Mouse (Mus musculus): ENCODE measurements around the gene Pisd.
"Not testable (repeated sequence)": the region's sequence is repeated elsewhere in the genome, so short reads cannot be mapped to it uniquely, and the experiment has no call there.

Gene Pisd

GRCm38 (mm10) chr5:32785313-32785915 is at the start of gene Pisd:
TSS of gene Pisd (minus strand) at chr5:32785646.
- peak; percentile 98 for DNase-seq (ENCODE audit: low spot score in 2 of 2)

GRCm38 (mm10) chr5:32834497-32834896 is 49.1 kb upstream of the Pisd start:
- no peak for DNase-seq (ENCODE audit: low spot score in 2 of 2)

GRCm38 (mm10) chr5:32830054-32830453 is 44.6 kb upstream of the Pisd start:
- DNase-seq (ENCODE audit: low spot score in 2 of 2) = no peak

DNA sequence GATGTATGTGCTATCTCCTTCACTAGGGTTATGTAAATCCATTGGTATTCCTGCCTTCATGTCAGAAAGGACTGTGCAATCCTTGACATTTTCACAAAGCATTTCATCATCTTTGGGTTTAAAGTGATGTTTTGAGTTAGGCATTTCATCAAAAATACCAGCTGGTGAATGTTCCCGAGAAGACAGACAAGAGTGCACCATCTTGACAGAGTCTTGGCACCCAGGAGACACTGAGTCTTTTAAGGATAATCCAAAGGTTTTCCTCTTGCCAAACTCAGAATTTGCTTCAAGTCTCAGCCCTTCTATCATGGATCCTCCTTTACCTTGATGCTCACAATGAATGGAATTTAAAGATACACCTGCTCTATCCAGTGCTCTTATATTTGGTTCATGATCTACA is 43.3 kb upstream of the Pisd start:
- not testable (repeated sequence) for DNase-seq (ENCODE audit: low spot score in 2 of 2)

DNA sequence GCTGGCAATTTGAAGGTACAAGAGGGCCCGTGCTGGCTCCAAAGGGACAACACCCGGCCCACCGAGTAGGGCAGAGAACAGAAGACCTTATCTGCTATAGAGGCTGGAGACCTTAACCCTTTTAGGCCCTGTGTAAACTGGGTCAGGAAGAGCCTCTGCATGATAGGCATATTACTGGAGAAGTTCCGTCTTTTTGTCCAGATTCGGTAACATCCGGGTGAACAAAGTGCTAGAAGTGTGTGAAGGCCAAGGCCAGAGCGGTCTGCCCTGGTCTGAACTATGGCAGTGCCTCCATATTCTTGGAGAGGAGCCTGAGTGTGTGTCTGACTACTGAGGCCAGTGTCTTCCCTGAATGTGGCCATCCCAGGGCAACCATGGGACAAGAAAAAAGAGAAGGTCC is 41.6 kb upstream of the Pisd start, which contains the start of gene Gm20671:
TSS of gene Gm20671 (minus strand) at position 101 of the 400 bp plus-strand sequence.
- DNase-seq (ENCODE audit: low spot score in 2 of 2) = no peak

- DNase-seq (ENCODE audit: low spot score in 2 of 2) = no peak
These were observed 35.0 kb upstream of the Pisd start for GRCm38 (mm10) chr5:32820471-32820870.

GRCm38 (mm10) chr5:32815396-32815795 is 29.9 kb upstream of the Pisd start:
- no peak for DNase-seq (ENCODE audit: low spot score in 2 of 2)

DNA sequence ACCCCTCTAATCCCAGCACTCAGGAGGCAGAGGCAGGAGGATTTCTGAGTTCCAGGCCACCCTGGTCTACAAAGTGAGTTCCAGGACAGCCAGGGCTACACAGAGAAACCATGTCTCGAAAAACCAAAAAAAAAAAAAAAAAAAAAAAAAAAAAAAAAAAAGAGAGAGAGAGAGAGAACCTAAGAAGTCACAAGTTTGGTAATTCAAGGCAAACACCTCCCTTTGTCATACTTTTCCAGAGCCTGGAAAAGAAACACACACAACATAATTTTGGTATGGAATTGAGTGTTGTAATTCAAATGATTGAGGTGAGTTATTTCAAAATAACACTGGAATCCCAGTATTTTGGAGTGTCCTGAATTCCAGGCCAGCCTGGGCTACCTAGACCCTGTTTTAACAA is 1.0 kb upstream of the Pisd start:
- DNase-seq (ENCODE audit: low spot score in 2 of 2) = not testable (repeated sequence)

DNA sequence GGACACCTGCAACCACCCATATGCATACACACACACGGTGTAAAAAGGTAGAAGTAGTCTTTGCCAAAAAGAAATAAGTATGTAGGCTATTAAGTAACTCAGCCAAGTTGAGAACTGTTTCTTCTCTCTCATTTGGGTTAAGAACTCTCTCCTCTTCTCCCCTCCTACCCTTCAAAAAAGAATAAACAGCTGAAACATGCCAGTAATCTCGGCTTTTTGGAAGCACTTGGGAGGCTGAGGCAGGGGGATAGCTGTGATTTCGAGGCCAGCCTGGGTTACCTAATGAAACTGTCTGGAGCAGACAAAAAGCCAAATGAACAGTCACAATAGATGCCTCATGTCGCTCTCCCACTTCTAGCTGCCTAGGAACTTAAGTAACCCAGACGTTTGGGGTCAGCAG is 720 bp downstream of the Pisd start:
- no peak for DNase-seq (ENCODE audit: low spot score in 2 of 2)

GRCm38 (mm10) chr5:32781596-32781995 is 3.9 kb downstream of the Pisd start:
- no peak for DNase-seq (ENCODE audit: low spot score in 2 of 2)

DNA sequence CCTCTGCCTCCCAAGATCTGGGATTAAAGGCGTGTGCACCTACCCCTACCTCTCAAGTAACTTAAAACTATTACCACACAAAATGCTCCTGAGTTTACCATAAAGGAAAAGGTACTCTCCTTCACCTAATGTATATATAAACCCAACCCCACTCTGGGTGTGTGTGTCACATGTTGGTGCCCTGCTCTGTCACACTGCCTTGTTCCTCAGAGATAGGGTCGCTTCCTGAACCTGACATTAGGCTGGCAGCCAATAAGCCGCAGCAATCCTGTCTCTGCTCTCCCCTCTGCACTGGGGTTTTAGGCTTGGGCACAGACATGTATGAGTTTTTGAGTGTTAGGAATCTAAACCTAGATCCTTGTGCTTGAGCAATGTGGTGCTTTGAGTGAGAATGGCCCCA is 7.3 kb downstream of the Pisd start:
- no peak for DNase-seq (ENCODE audit: low spot score in 2 of 2)

GRCm38 (mm10) chr5:32772361-32772760 is 13.1 kb downstream of the Pisd start:
- DNase-seq (ENCODE audit: low spot score in 2 of 2) = no peak

GRCm38 (mm10) chr5:32767636-32768373 is 17.6 kb downstream of the Pisd start:
- DNase-seq (ENCODE audit: low spot score in 2 of 2) = no peak

DNA sequence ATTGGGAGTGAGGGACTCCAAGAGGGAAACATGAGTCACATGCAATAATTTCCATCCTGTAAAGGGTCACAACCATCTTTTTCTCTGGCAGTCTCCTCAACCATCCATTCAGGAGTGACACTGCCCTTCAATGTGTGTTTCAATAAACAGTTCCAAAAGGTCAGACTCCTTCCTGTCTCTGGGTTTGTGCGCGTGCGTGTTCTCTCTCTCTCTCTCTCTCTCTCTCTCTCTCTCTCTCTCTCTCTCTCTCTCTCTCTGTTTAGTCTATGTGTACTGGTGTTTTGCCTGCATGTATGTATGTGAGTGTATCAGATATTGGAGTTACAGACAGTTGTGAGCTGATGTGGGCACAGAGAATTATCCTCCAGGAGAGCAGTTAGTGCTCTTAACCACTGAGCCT is 18.4 kb downstream of the Pisd start:
- DNase-seq (ENCODE audit: low spot score in 2 of 2) = no peak

GRCm38 (mm10) chr5:32761566-32762140 is 23.8 kb downstream of the Pisd start:
- DNase-seq (ENCODE audit: low spot score in 2 of 2) = no peak

- DNase-seq (ENCODE audit: low spot score in 2 of 2) = no peak
These were observed 24.7 kb downstream of the Pisd start for GRCm38 (mm10) chr5:32760787-32761186.

- not testable (repeated sequence) for DNase-seq (ENCODE audit: low spot score in 2 of 2)
These were observed 25.1 kb downstream of the Pisd start for GRCm38 (mm10) chr5:32760352-32760751.

GRCm38 (mm10) chr5:32759662-32760061 is 25.8 kb downstream of the Pisd start:
- DNase-seq (ENCODE audit: low spot score in 2 of 2) = no peak

DNA sequence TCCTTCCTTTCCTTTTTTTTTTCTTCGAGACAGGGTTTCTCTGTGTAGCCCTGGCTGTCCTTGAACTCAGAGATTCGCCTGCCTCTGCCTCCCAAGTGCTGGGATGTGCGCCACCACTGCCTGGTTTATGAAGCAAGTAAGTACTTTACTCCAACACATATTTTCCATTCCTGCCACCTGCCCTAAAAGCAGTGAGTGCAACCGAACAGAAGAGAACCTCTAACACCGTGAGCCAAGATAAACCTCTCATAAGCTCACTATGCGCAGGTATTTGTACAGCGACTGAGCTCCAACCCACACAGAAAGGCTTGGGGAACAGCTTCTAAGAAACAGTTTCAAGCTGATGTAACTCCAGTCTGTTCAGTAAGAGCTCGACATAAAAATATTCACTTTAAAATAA is 29.3 kb downstream of the Pisd start:
- no peak for DNase-seq (ENCODE audit: low spot score in 2 of 2)

DNA sequence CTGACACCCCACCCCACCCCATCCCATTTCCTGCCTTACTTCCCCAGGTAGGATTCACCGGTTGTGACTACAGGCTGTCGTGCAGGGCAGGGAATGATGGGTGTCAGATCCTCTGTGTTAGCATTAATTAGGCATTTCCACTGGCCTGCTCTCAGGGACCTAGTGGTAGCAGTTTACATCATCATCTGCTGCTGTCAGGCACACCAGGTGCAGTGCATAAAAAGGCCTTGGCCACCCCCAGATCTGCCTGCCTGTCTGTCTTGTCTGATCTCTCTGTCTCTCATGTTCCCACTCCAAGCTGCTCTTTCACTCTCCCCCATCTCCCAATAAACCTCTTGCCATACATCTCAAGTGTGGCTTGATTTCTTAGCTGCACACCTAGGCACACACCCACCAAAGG is 33.7 kb downstream of the Pisd start:
- DNase-seq (ENCODE audit: low spot score in 2 of 2) = no peak

GRCm38 (mm10) chr5:32748936-32749335 is 36.5 kb downstream of the Pisd start:
- DNase-seq (ENCODE audit: low spot score in 2 of 2) = no peak

GRCm38 (mm10) chr5:32747650-32748375 is 37.6 kb downstream of the Pisd start:
- DNase-seq (ENCODE audit: low spot score in 2 of 2) = peak; percentile 69 to 74

Data from right cerebral cortex, postnatal 10 days (tissue).